Mouse (Mus musculus) small intestine, adult 2 months (tissue): ENCODE measurements around the gene Ppif. TPM values are rescaled to one million over a fixed set of nuclear protein-coding genes. Genes with fewer than 3 reads are reported as not detected.

Experiments
- H3K27ac ChIP-seq: fragments of 200-500 bp; 2 replicates; pipeline ENCODE4 v1.5.1; 2012; ENCODE audit warnings: low read depth, low read length, control low read depth, inconsistent platforms; ENCODE audit not compliant: insufficient read depth
- H3K27me3 ChIP-seq: fragments of 200-500 bp; 2 replicates; pipeline ENCODE4 v1.6.1; 2012; ENCODE audit warnings: mild to moderate bottlenecking, moderate library complexity, low read length, inconsistent platforms; ENCODE audit not compliant: control insufficient read depth, insufficient read depth
- H3K36me3 ChIP-seq: fragments of 200-500 bp; 2 replicates; pipeline ENCODE4 v1.6.1; 2012; ENCODE audit warnings: mild to moderate bottlenecking, low read length, control low read depth, inconsistent platforms; ENCODE audit not compliant: control insufficient read depth, insufficient read depth
- H3K4me1 ChIP-seq: fragments of 200-500 bp; 2 replicates; pipeline ENCODE4 v1.6.1; 2012; ENCODE audit warnings: low read length, inconsistent platforms, mixed read lengths; ENCODE audit not compliant: control insufficient read depth, insufficient read depth, insufficient read length
- H3K4me3 ChIP-seq: fragments of 200-500 bp; 2 replicates; pipeline ENCODE4 v1.5.1; 2012; ENCODE audit warnings: low read depth, mild to moderate bottlenecking, control low read depth, inconsistent platforms, low read length, moderate library complexity
- CTCF ChIP-seq: fragments of 200-500 bp; IDR thresholded peaks from 2 replicates; pipeline ENCODE4 v1.5.1; 2012; ENCODE audit warnings: low read depth, mild to moderate bottlenecking, control low read depth, inconsistent platforms, low read length, moderate library complexity, mixed read lengths; ENCODE audit not compliant: insufficient replicate concordance, insufficient read length; ENCODE audit errors: extremely low read depth
- POLR2A ChIP-seq: fragments of 200-500 bp; IDR thresholded peaks from 2 replicates; pipeline ENCODE4 v1.6.1; 2012; ENCODE audit warnings: low read depth, mild to moderate bottlenecking, control low read depth, inconsistent platforms, low read length, moderate library complexity
- WGBS: fragments of 180-500 bp; shearing (Covaris S2); methylation state at CpG from one replicate; pipeline ENCODE4 v1.1.7; 2018; 5-methylcytosine and 5-hydroxymethylcytosine counted together
- polyA plus RNA-seq: library from polyadenylated mRNA; depleted of rRNA; stranded (reverse); fragments of >200 nt; gene quantifications from 2 replicates; pipeline ENCODE4 v1.2.3, GENCODE M21; 2012; rRNA removed

Ppif gene
- polyA plus RNA-seq, 1 experiment: 80.1 TPM

DNA sequence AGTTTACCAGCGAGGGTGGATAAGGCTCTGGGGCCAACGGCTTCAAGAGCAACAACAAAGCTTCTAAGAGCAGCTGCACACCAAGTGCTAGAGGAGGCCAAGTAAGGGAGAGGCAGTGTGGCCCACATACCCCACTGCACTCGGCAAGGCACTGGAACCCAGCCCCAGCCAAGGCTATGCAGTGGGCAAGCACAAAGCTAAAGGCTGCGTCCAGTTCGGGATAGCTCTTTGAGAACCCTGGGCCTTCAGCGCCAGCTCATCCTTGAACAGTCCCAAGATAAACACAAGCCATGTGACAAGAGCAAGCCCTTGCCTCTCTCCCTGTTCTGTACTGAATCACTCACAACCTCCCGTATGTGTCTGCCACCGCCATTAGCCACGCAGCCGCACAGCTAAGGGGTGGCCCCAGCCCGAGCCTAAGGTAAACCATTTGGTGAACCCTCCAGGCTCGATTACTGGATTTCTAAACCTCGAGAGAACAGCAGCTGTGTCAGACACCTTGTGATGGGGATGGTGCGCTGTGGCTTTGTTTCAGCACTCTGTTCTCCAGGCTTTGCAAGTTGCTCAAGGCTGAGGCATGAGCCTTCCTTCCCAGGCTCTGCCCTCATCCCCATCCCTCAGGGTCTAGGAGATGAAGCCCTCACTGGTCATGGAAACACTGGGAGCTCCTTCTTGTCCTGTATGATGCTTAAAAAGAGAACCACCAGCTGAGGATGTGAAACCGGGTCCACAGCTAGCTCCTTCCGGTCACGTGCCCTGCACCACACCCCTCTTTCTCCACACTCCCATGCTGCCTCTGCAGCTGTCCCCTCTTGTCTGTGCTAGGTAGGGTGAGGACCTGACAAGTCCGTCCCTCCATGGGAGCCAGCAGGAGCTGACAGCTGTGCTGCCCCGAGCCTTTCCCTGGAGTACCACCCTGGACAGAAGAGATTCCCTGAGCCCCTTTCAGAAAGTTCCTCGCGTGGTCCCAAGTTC, 53.3 kb downstream of the Ppif start:
- Histone ChIP-seq H3K27ac (peak overlapping the region; percentile 19), H3K27me3 (no peaks in the 10 kb centered on the region), H3K4me1 (peaks cover 25% of the 10 kb centered on the region), H3K4me3 (no peak overlapping the region), H3K36me3 (no peaks in the 10 kb centered on the region)
- 67% methylated on average over 21 of the region's 21 CpGs for WGBS
- TF ChIP-seq POLR2A: no peak
- TF ChIP-seq CTCF: no peak

DNA sequence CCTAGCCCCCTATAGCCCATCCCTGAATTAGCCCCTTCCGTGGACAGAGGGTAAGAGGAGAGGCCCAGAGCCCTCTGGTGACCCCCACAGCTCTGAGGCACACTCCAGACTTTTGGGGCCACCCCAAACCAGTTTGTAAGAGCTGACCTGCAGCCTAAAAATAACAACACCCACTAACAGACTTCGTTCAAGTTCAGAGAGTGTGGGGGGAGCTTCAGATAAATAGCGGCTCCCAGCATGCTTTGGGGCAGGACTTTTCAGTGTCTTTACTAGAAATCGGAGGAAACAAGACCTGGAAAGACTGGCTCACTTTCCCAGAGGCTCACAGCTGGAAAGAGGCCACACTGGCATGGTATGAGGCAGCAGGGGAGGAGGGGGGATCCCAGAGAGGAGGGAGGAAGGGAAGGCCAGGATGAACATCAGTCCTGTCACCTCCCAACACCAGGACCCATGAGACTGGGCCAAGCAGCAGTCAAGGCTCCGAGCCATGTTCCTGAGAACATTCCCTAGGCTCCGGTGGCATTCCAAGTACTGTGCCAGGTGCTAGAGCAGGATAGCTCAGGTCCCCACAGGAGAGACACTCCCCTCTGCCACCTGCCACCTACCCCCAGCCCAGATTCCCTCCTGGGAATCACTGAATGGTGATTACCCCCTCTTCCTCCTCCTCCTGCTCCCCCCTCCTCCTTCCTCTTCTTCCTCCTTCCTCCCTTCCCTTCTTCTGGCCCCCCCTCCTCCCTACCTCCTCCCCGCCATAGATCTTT, 54.2 kb downstream of the Ppif start:
- Histone ChIP-seq H3K4me3 (no peak overlapping the region), H3K4me1 (peaks cover 22% of the 10 kb centered on the region), H3K27ac (peak overlapping the region; percentile 19; the same call in 1 of the 2 replicates), H3K27me3 (no peaks in the 10 kb centered on the region), H3K36me3 (no peaks in the 10 kb centered on the region)
- TF ChIP-seq CTCF: no peak
- TF ChIP-seq POLR2A: no peak
- WGBS: 72% methylated on average over 7 of the region's 7 CpGs

DNA sequence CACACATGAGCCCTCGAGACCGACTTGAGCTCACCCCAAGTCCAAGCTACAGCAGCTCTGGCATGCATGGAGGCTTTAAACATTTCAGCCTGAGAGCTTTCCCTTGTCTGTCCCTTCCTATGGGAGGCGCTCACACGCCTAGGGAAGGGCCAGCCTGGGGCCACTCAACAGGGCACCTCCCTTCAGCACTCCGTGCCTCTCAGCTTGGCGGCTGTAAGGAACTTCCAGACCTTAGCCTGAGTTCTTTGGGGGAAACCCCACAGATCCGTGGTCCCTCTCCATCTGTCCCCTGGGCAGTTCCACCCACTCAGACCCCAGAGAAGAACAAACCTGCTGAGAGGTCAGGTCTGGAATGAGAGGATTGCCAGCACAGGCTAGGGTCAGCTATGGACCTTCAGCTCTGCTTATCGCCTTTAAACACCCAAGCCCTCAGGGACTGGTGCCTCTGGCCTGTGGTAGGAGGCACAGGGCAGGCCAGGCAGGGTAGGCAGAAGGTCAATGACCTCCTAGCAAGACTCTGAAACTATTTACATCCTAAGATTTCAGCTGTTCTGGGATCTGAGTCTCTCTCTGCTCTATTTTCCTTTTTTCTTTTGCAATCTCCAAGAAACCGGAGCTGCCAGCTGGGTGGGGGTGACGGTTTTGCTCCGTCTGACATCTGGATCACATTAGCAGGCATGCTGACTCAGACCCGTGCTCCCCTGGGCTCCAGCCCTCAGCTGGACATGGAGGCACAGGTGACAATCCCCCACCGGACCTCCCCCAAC, 55.4 kb downstream of the Ppif start:
- no peaks in the 10 kb centered on the region for H3K36me3 ChIP-seq
- peaks cover 22% of the 10 kb centered on the region for H3K4me1 ChIP-seq
- TF ChIP-seq POLR2A (no peak), CTCF (no peak)
- H3K27ac ChIP-seq: peak overlapping the region; percentile 15; the same call in 1 of the 2 replicates
- no peaks in the 10 kb centered on the region for H3K27me3 ChIP-seq
- 64% methylated on average over 13 of the region's 13 CpGs for WGBS
- no peak overlapping the region for H3K4me3 ChIP-seq

Other genes starting within 250 kb of the Ppif start
- gene Zmiz1, start 235.0 kb upstream of the Ppif start, polyA plus RNA-seq: 35.0 and 91.5 TPM in 2 replicates
- gene Zcchc24, start 74.9 kb downstream of the Ppif start, polyA plus RNA-seq: 9.0 and 10.1 TPM in 2 replicates
- gene Anxa11, start 148.0 kb downstream of the Ppif start, polyA plus RNA-seq: 71.5 and 153 TPM in 2 replicates
- not detected in 2 replicates for gene Plac9a, start 208.9 kb downstream of the Ppif start, polyA plus RNA-seq
- 5.7 and 6.4 TPM in 2 replicates for gene Tmem254a, start 233.5 kb downstream of the Ppif start, polyA plus RNA-seq
- not detected in 2 replicates for gene Cphx1, start 244.2 kb downstream of the Ppif start, polyA plus RNA-seq